Mouse (Mus musculus) thymus, adult 2 months (tissue): ENCODE results near the gene Nasp.

ENCODE experiments used
- CTCF ChIP-seq: fragments of 200-500 bp; IDR thresholded peaks from 2 replicates; pipeline ENCODE4 v1.5.1; 2012; ENCODE audit warnings: mild to moderate bottlenecking, control low read depth, low read length, moderate library complexity, borderline replicate concordance; ENCODE audit not compliant: control insufficient read depth, poor library complexity, insufficient read depth; ENCODE audit errors: extremely low read depth
- POLR2A ChIP-seq: fragments of 200-500 bp; IDR thresholded peaks from 2 replicates; pipeline ENCODE4 v1.6.1; 2012; ENCODE audit warnings: mild to moderate bottlenecking, low read length, control low read depth, moderate library complexity; ENCODE audit not compliant: control insufficient read depth, poor library complexity, insufficient read depth; ENCODE audit errors: extremely low read depth

GRCm38 (mm10) chr4:116659474-116659873 is 31.7 kb upstream of the Nasp start:
- TF ChIP-seq POLR2A (no peak), CTCF (no peak)
